Mouse (Mus musculus): ENCODE measurements around the gene Pde3a.

DNA sequence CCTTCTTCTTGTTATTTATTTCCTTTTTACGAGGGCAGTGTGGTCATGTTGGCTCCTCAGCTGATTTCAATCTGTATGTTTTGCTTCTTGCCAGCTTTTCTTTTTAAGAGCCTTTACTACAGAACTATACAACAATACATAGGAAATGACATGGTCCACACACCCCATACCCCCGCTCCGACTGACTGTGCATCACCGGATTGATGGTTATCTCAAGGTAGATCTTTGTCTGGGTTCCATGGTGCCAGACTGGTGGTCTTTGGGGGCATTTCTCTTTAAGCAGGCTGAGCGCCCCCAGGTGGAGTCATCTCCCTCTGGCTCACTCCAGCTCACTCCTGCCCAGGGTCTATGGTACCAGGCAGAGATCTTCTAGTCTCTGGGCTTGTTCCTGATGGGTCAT lies 206.3 kb downstream of the Pde3a start:
- TF ChIP-seq CTCF (IDR thresholded peaks at IDR 0.05; ENCODE audit: low read depth, low read length) (no peak), EP300 (IDR thresholded peaks at IDR 0.05; ENCODE audit: insufficient read depth, low read depth, low read length) (no peak), POLR2A (IDR thresholded peaks at IDR 0.05; ENCODE audit: insufficient read depth, low read length) (no peak)

Data from ES-Bruce4 (cell line).